Mouse (Mus musculus) left cerebral cortex, adult 11 months (tissue): ENCODE results near the gene Tsc22d4.

Source experiments
- DNase-seq: peaks from one replicate; pipeline ENCODE4 v3.0.0; 2022; ENCODE audit warnings: low spot score

The Tsc22d4 gene

GRCm38 (mm10) chr5:137788946-137789531, 43.5 kb downstream of the Tsc22d4 start:
- no peak for DNase-seq

GRCm38 (mm10) chr5:137791553-137791952, 46.0 kb downstream of the Tsc22d4 start:
- DNase-seq: no peak

DNA sequence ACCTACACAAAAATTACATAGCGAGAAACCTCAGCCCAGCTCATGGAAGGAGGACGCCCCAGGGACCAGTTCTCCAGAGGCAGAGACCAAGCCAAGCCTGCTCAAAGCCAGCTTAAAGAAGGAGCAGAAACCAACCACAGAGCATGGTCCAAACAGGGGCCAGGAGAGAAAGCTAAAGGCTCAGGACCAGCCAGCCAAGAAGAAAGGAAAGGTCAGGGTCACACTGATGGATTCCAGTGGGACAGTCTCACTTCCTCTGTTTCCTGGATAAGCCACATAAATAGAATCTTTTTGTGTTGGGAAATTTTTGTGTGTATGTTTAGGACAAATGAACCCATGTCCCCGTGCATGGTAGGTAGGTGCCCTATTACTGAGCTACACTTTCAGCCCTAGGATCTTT, 51.1 kb downstream of the Tsc22d4 start:
- no peak for DNase-seq

- DNase-seq: no peak
These were observed 55.4 kb downstream of the Tsc22d4 start for GRCm38 (mm10) chr5:137800917-137801316.

GRCm38 (mm10) chr5:137806158-137806557, 60.6 kb downstream of the Tsc22d4 start:
- DNase-seq: no peak

DNA sequence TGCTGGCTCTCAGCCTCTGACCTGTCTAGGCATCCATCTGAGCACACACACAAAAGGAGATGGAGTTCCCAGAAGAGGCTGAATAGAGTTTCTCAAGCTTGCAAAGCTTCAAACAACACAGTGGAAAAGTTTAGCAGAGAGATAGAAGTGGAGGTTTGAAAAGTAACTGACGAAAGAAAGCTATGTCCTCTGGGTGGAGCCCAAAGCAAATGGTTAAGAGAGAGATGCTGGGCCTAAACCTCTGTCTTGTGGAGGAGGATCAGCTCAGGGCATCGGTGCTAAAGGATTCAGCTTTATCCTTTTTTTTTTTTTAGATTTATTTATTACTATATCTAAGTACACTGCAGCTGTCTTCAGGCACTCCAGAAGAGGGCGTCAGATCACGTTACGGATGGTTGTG, 62.8 kb downstream of the Tsc22d4 start:
- no peak for DNase-seq

- no peak for DNase-seq
These were observed 72.1 kb downstream of the Tsc22d4 start for GRCm38 (mm10) chr5:137817466-137818222.
